Mouse (Mus musculus): ENCODE measurements at regions not wholly inside any gene's neighbourhood (a gene's known extent, or its start where the extent isn't known, plus 50 kb on each side); places are given as distances from the start of the nearest gene placed in this dataset.

- DNase-seq = no peak
These were observed 634.7 kb upstream of the Adgrl2 start for GRCm38 (mm10) chr3:149625066-149625465.

GRCm38 (mm10) chr3:149623851-149624532 lies 633.6 kb upstream of the Adgrl2 start:
- no peak for DNase-seq

GRCm38 (mm10) chr3:149603865-149604264 lies 613.5 kb upstream of the Adgrl2 start:
- DNase-seq = no peak

DNA sequence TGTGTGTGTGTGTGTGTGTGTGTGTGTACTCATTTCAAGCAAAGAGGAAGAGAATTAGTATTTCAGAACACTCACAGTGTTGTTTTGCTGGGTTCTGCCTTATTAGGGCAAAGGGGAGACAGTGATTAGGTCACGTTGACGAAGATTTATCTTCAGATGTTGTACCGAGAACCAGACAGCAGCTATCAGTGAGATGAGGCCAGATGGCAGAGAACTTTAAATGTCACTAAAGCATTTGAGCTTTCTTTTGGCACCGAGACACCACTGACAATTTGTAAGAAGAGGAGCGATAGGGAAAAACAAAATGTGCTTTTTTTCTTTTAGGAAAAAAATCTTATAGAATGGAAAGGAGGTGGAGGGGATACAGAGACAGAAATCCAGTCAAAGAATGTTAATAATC lies 610.9 kb upstream of the Adgrl2 start:
- DNase-seq = no peak

GRCm38 (mm10) chr3:149594470-149594869 lies 604.1 kb upstream of the Adgrl2 start:
- DNase-seq = peak in 1 of 2 experiments; percentile 16

GRCm38 (mm10) chr3:149585769-149586168 lies 595.4 kb upstream of the Adgrl2 start:
- DNase-seq = no peak

DNA sequence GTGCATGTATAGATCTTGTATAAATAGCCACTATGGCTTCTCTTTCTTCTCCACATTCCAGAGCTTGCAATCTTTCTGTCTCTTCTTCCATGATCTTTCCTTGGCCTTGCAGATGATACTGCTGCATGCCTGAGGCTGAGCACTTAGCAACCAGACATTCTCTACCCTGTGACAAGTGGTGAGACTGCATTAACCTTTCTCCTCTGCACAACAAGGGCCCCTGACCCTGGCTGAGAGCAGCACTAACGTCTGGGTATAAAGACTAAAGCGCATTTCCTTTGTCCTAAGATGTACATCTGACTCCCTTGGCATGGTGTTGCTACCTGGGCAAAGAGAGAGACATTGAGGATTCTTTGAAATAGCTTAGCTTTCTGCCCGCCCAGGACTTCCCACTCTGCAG lies 590.8 kb upstream of the Adgrl2 start:
- no peak for DNase-seq

DNA sequence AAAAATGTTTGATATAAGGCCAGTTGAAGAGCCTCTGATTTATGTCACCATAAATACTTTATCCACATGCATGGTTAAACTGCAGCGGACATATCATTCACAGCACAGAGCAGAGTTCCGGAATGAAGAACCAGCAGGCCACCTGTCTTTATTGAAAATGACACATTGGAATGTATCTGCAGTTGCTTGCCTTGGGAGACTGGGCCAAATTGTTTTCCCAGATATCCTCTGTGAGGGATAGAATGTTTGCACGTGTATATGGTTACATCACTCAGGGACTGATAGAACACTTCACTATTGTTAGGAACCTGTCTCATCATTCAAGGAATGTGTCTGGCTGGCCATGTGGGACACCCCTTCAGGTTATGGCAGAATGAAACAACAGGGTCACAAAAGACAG lies 585.3 kb upstream of the Adgrl2 start:
- DNase-seq = no peak

GRCm38 (mm10) chr3:149566853-149567252 lies 576.5 kb upstream of the Adgrl2 start:
- no peak for DNase-seq

DNA sequence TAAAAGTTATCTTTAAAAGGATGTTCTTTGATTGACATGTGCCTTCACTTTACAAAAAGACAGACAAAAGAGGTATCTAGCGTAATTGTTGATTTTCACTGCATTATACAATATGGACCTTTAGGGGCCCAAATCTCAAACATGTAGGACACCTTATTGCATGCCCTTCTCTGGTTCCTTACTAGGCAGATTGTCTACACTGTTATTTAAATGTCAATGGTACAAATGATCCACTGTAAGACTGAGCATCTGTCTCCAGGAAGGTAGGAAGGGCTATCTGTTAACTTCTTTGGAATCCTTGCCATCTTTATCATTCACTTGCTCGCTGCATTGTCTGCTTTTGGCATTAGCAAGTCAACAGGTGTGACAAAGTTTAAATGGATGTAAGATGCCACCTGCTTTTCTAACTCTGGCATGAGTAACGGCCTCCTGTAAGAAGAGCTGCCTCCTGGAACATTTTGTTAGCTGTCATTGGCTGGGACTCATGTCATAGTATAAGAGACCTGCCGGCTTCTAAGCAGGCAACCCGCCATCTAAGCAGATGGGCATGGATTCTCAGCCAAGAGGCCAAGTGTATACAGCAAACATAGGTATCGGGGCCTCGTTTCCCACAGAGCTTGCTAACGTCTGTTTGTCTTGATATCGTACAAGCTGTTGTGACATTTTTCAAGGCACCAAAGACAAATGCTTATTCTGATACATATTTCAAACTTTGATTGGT lies 560.0 kb upstream of the Adgrl2 start:
- DNase-seq = no peak

DNA sequence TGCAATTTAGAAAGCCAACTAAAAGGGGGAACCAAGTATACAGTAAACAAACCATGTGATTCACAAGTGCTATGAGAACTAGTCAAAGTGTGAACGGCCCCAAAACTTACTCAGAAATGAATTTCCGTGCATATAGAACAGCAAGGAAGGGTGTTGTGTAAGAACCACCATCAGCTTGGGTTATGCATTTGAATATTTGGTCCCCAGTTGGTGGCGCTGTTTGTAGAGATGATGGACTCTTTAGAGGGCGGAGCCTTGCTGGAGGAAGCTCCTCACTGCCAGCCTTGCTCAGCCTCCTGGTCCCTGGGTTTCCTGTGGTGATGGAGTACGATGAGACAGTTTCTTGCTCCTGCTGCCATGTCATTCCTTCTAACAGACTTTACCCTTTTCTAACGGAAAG lies 556.7 kb upstream of the Adgrl2 start:
- DNase-seq = no peak

GRCm38 (mm10) chr3:149546256-149546655 lies 555.9 kb upstream of the Adgrl2 start:
- DNase-seq = no peak

DNA sequence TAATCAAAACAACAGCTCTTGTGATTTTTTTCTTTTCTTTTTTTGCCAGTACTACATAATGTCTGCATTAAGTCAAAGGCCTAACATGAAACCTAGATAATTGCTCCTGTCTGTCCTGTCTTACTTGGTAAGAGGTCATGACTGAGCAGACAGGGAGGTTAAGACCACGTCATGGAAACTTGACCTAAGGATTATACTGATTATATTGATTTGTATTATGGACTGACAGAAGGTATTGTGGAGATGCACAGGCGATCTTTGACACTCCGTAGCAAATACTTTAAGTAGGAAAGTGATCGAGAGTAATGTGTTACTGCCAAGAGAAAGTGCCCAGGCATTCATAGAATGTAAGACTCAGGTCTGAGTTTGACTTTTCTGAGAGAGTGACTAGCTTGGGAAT lies 543.8 kb upstream of the Adgrl2 start:
- no peak for DNase-seq

- DNase-seq = no peak
These were observed 539.8 kb upstream of the Adgrl2 start for GRCm38 (mm10) chr3:149530026-149530607.

DNA sequence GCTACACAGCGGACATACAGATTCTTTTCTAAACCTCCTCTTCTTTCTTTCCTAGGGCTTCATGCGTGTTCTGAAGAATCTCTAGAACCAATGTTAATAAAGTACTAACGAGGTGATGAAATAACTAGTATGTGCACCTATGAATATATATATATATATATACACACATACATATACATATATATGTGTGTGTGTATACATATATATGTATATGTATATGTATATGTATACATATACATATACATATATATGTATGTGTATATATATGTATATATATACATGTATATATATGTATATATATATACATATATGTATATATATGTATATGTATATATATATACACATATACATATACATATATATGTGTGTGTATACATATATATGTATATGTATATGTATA lies 536.2 kb upstream of the Adgrl2 start:
- DNase-seq = no peak

- DNase-seq = no peak
These were observed 529.2 kb upstream of the Adgrl2 start for GRCm38 (mm10) chr3:149519575-149519929.

GRCm38 (mm10) chr3:149518928-149519574 lies 528.7 kb upstream of the Adgrl2 start:
- no peak for DNase-seq

- no peak for DNase-seq
These were observed 527.2 kb upstream of the Adgrl2 start for GRCm38 (mm10) chr3:149517537-149517936.

DNA sequence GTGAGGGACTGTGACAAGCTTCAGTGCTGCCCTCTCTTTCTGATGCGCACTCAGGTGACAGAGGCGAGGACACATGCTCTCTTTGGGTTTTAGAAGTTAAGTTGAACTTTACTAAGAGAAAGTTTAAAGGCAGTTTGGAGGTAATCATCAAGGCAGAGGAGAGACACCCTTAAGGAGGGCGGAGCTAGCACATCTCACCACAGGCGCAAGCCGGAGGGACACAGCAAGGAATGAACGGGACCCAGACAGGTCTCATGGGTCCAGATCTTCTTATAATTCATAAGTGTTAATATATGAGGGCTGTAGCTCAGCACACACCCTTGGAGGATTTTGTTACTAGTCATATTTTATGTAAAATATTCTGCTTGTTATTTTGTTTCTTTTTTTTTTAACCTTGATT lies 518.8 kb upstream of the Adgrl2 start:
- DNase-seq = peak; percentile 10 to 32

DNA sequence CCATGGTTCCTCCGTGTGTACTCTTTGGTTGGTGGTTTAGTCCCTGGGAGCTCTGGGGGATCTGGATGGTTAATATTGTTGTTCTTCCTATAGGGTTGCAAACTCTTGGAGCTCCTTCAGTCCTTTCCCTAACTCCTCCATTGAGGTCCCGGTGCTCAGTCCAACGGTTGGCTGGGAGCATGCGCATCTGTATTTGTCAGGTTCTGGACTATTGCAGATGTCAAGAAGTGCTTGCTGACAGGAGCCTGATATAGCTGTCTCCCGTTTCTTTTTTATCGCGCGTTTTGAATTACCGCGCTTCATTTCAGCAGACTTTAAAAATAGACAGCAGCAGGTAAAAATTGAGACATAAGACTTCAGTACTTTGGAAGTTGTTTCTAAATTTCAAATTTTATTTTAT lies 518.3 kb upstream of the Adgrl2 start:
- DNase-seq = peak; percentile 76 to 78

DNA sequence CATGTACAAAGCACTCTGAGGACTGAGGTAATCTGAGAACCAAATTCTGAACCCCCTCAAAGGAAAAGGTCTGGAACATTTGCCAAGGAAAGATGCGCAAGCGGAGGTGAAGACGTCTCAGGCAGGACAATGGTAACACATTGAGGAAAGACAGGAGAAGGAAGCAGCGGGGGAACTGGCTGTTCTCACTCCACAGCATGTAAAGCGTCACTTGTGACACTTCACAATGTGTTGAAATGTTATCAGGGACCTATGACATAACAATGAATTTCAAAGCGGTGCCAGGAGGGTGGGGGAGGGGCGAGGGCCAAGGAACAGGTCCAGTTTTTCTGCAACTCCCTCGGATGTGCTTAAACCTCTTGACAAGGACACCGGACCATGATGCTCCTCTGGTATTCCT lies 515.3 kb upstream of the Adgrl2 start:
- DNase-seq = peak in 1 of 2 experiments; percentile 45

GRCm38 (mm10) chr3:149503992-149504391 lies 513.6 kb upstream of the Adgrl2 start:
- DNase-seq = no peak

- no peak for DNase-seq
These were observed 509.8 kb upstream of the Adgrl2 start for GRCm38 (mm10) chr3:149500130-149500529.
